Mouse (Mus musculus): Measurements from ENCODE around the gene Tpst1. TPM values are rescaled to one million over a fixed set of nuclear protein-coding genes. Genes with fewer than 3 reads are reported as not detected.

The Tpst1 gene
- polyA plus RNA-seq, 1 experiment from 2014 or later = 76.4 TPM

GRCm38 (mm10) chr5:130120070-130120736 is 47.1 kb downstream of the Tpst1 start:
- no peak for ATAC-seq (ENCODE audit: insufficient read depth, low FRiP score)
- Histone ChIP-seq H3K4me2 (ENCODE audit: low read depth, low read length) (no peak overlapping the region), H3K9me3 (replicated peaks; ENCODE audit: control insufficient read depth, low read length) (no peaks in the 10 kb centered on the region), H3K4me3 (replicated peaks; ENCODE audit: low read length) (no peak overlapping the region), H3K9ac (ENCODE audit: low read length) (no peak overlapping the region), H3K27ac (ENCODE audit: low read length) (peak overlapping the region; percentile 25; the same call in 1 of the 2 replicates), H3K36me3 (ENCODE audit: control insufficient read depth, insufficient read depth, low read length) (no peaks in the 10 kb centered on the region), H3K4me1 (ENCODE audit: control insufficient read depth, insufficient read depth, low read length) (peaks cover 24% of the 10 kb centered on the region; the same call in 1 of the 2 replicates), H3K27me3 (ENCODE audit: control insufficient read depth, insufficient read depth, low read length) (no peaks in the 10 kb centered on the region)
- 77% methylated on average over 12 of the region's 12 CpGs for WGBS

- Histone ChIP-seq H3K4me1 (ENCODE audit: control insufficient read depth, insufficient read depth, low read length) (peaks cover 24% of the 10 kb centered on the region; the same call in 1 of the 2 replicates), H3K36me3 (ENCODE audit: control insufficient read depth, insufficient read depth, low read length) (no peaks in the 10 kb centered on the region), H3K9me3 (replicated peaks; ENCODE audit: control insufficient read depth, low read length) (no peaks in the 10 kb centered on the region), H3K9ac (ENCODE audit: low read length) (no peak overlapping the region), H3K27ac (ENCODE audit: low read length) (no peak overlapping the region), H3K4me2 (ENCODE audit: low read depth, low read length) (no peak overlapping the region), H3K4me3 (replicated peaks; ENCODE audit: low read length) (no peak overlapping the region), H3K27me3 (ENCODE audit: control insufficient read depth, insufficient read depth, low read length) (no peaks in the 10 kb centered on the region)
- WGBS = 36% methylated on average over 6 of the region's 6 CpGs
- peak; percentile 84 for ATAC-seq (ENCODE audit: insufficient read depth, low FRiP score)
Measured at GRCm38 (mm10) chr5:130120904-130121303, 47.8 kb downstream of the Tpst1 start.

- H3K27me3 ChIP-seq (ENCODE audit: control insufficient read depth, insufficient read depth, low read length) = no peaks in the 10 kb centered on the region
- no peak for ATAC-seq (ENCODE audit: insufficient read depth, low FRiP score)
- H3K36me3 ChIP-seq (ENCODE audit: control insufficient read depth, insufficient read depth, low read length) = no peaks in the 10 kb centered on the region
- H3K27ac ChIP-seq (ENCODE audit: low read length) = no peak overlapping the region
- no peaks in the 10 kb centered on the region for H3K9me3 ChIP-seq (replicated peaks; ENCODE audit: control insufficient read depth, low read length)
- WGBS = 84% methylated on average over 2 of the region's 2 CpGs
- H3K4me2 ChIP-seq (ENCODE audit: low read depth, low read length) = no peak overlapping the region
- no peak overlapping the region for H3K4me3 ChIP-seq (replicated peaks; ENCODE audit: low read length)
- peaks cover 24% of the 10 kb centered on the region; the same call in 1 of the 2 replicates for H3K4me1 ChIP-seq (ENCODE audit: control insufficient read depth, insufficient read depth, low read length)
- H3K9ac ChIP-seq (ENCODE audit: low read length) = no peak overlapping the region
Measured at GRCm38 (mm10) chr5:130122355-130122754, 49.2 kb downstream of the Tpst1 start.

- H3K36me3 ChIP-seq (ENCODE audit: control insufficient read depth, insufficient read depth, low read length) = no peaks in the 10 kb centered on the region
- ATAC-seq (ENCODE audit: insufficient read depth, low FRiP score) = no peak
- 77% methylated on average over 5 of the region's 5 CpGs for WGBS
- no peak overlapping the region for H3K4me3 ChIP-seq (replicated peaks; ENCODE audit: low read length)
- no peak overlapping the region for H3K4me2 ChIP-seq (ENCODE audit: low read depth, low read length)
- H3K27ac ChIP-seq (ENCODE audit: low read length) = no peak overlapping the region
- H3K9ac ChIP-seq (ENCODE audit: low read length) = no peak overlapping the region
- no peaks in the 10 kb centered on the region for H3K27me3 ChIP-seq (ENCODE audit: control insufficient read depth, insufficient read depth, low read length)
- peaks cover 12% of the 10 kb centered on the region; the same call in 1 of the 2 replicates for H3K4me1 ChIP-seq (ENCODE audit: control insufficient read depth, insufficient read depth, low read length)
- no peaks in the 10 kb centered on the region for H3K9me3 ChIP-seq (replicated peaks; ENCODE audit: control insufficient read depth, low read length)
Measured at GRCm38 (mm10) chr5:130124271-130124670, 51.1 kb downstream of the Tpst1 start.

GRCm38 (mm10) chr5:130128686-130129523 is 55.8 kb downstream of the Tpst1 start:
- Histone ChIP-seq H3K4me1 (ENCODE audit: control insufficient read depth, insufficient read depth, low read length) (no peaks in the 10 kb centered on the region), H3K9ac (ENCODE audit: low read length) (no peak overlapping the region), H3K9me3 (replicated peaks; ENCODE audit: control insufficient read depth, low read length) (no peaks in the 10 kb centered on the region), H3K27ac (ENCODE audit: low read length) (no peak overlapping the region), H3K4me3 (replicated peaks; ENCODE audit: low read length) (no peak overlapping the region), H3K27me3 (ENCODE audit: control insufficient read depth, insufficient read depth, low read length) (no peaks in the 10 kb centered on the region), H3K36me3 (ENCODE audit: control insufficient read depth, insufficient read depth, low read length) (no peaks in the 10 kb centered on the region; the same call in 1 of the 2 replicates), H3K4me2 (ENCODE audit: low read depth, low read length) (no peak overlapping the region)
- WGBS = 71% methylated on average over 10 of the region's 11 CpGs
- no peak for ATAC-seq (ENCODE audit: insufficient read depth, low FRiP score)

- H3K4me1 ChIP-seq (ENCODE audit: control insufficient read depth, insufficient read depth, low read length) = no peaks in the 10 kb centered on the region
- H3K27ac ChIP-seq (ENCODE audit: low read length) = no peak overlapping the region
- no peak overlapping the region for H3K4me2 ChIP-seq (ENCODE audit: low read depth, low read length)
- no peak overlapping the region for H3K9ac ChIP-seq (ENCODE audit: low read length)
- H3K27me3 ChIP-seq (ENCODE audit: control insufficient read depth, insufficient read depth, low read length) = no peaks in the 10 kb centered on the region
- WGBS = 79% methylated on average over 5 of the region's 5 CpGs
- no peaks in the 10 kb centered on the region; the same call in 1 of the 2 replicates for H3K36me3 ChIP-seq (ENCODE audit: control insufficient read depth, insufficient read depth, low read length)
- no peak for ATAC-seq (ENCODE audit: insufficient read depth, low FRiP score)
- H3K9me3 ChIP-seq (replicated peaks; ENCODE audit: control insufficient read depth, low read length) = no peaks in the 10 kb centered on the region
- H3K4me3 ChIP-seq (replicated peaks; ENCODE audit: low read length) = no peak overlapping the region
Measured at GRCm38 (mm10) chr5:130129524-130129793, 56.3 kb downstream of the Tpst1 start.

- ATAC-seq (ENCODE audit: insufficient read depth, low FRiP score) = no peak
- no peak overlapping the region for H3K4me2 ChIP-seq (ENCODE audit: low read depth, low read length)
- 90% methylated on average over 13 of the region's 13 CpGs for whole genome bisulfite sequencing
- no peak overlapping the region for H3K27ac ChIP-seq (ENCODE audit: low read length)
- no peaks in the 10 kb centered on the region for H3K27me3 ChIP-seq (ENCODE audit: control insufficient read depth, insufficient read depth, low read length)
- H3K4me1 ChIP-seq (ENCODE audit: control insufficient read depth, insufficient read depth, low read length) = no peaks in the 10 kb centered on the region
- peaks cover 3% of the 10 kb centered on the region; the same call in 1 of the 2 replicates for H3K36me3 ChIP-seq (ENCODE audit: control insufficient read depth, insufficient read depth, low read length)
- H3K9me3 ChIP-seq (replicated peaks; ENCODE audit: control insufficient read depth, low read length) = no peaks in the 10 kb centered on the region
- no peak overlapping the region for H3K4me3 ChIP-seq (replicated peaks; ENCODE audit: low read length)
- H3K9ac ChIP-seq (ENCODE audit: low read length) = no peak overlapping the region
Measured at GRCm38 (mm10) chr5:130136597-130136996, 63.5 kb downstream of the Tpst1 start.

- Histone ChIP-seq H3K4me2 (ENCODE audit: low read depth, low read length) (no peak overlapping the region), H3K27ac (ENCODE audit: low read length) (no peak overlapping the region), H3K9ac (ENCODE audit: low read length) (no peak overlapping the region), H3K9me3 (replicated peaks; ENCODE audit: control insufficient read depth, low read length) (no peaks in the 10 kb centered on the region), H3K27me3 (ENCODE audit: control insufficient read depth, insufficient read depth, low read length) (no peaks in the 10 kb centered on the region), H3K4me1 (ENCODE audit: control insufficient read depth, insufficient read depth, low read length) (peaks cover 9% of the 10 kb centered on the region), H3K4me3 (replicated peaks; ENCODE audit: low read length) (no peak overlapping the region), H3K36me3 (ENCODE audit: control insufficient read depth, insufficient read depth, low read length) (0 out of 2 replicates have a peak, but pooled peaks cover 3% of the 10 kb centered on the region)
- ATAC-seq (ENCODE audit: insufficient read depth, low FRiP score) = no peak
- 24% methylated on average over 8 of the region's 8 CpGs for WGBS
Measured at GRCm38 (mm10) chr5:130139393-130139792, 66.3 kb downstream of the Tpst1 start.

GRCm38 (mm10) chr5:130141138-130141537 is 68.0 kb downstream of the Tpst1 start:
- 0 out of 2 replicates have a peak, but pooled peaks cover 2% of the 10 kb centered on the region for H3K36me3 ChIP-seq (ENCODE audit: control insufficient read depth, insufficient read depth, low read length)
- H3K4me2 ChIP-seq (ENCODE audit: low read depth, low read length) = no peak overlapping the region
- peaks cover 14% of the 10 kb centered on the region for H3K4me1 ChIP-seq (ENCODE audit: control insufficient read depth, insufficient read depth, low read length)
- no peaks in the 10 kb centered on the region for H3K9me3 ChIP-seq (replicated peaks; ENCODE audit: control insufficient read depth, low read length)
- H3K27ac ChIP-seq (ENCODE audit: low read length) = no peak overlapping the region
- no peak for ATAC-seq (ENCODE audit: insufficient read depth, low FRiP score)
- H3K9ac ChIP-seq (ENCODE audit: low read length) = no peak overlapping the region
- H3K27me3 ChIP-seq (ENCODE audit: control insufficient read depth, insufficient read depth, low read length) = no peaks in the 10 kb centered on the region
- 84% methylated on average over 5 of the region's 5 CpGs for WGBS
- no peak overlapping the region for H3K4me3 ChIP-seq (replicated peaks; ENCODE audit: low read length)

Measured in stomach, embryonic 16.5 days (tissue).